Mouse (Mus musculus) thymus, postnatal 36 days (tissue): ENCODE measurements around the gene Tent5c.

Source experiments
- DNase-seq, 2 experiments: peaks; one replicate each; pipeline ENCODE4 v3.0.0; 2022; ENCODE audit warnings: mixed read lengths in 2 of 2

Tent5c gene

GRCm38 (mm10) chr3:100489133-100490009, at the start of gene Tent5c:
TSS of gene Tent5c (minus strand) at chr3:100489324.
- DNase-seq, result peak; percentile 94 to 95

GRCm38 (mm10) chr3:100536686-100537085, 47.6 kb upstream of the Tent5c start:
- DNase-seq, result no peak

- no peak for DNase-seq
Observed at GRCm38 (mm10) chr3:100535902-100536301, 46.8 kb upstream of the Tent5c start.

- no peak for DNase-seq
Observed at GRCm38 (mm10) chr3:100535298-100535697, 46.2 kb upstream of the Tent5c start.

- no peak for DNase-seq
Observed at GRCm38 (mm10) chr3:100534394-100534793, 45.3 kb upstream of the Tent5c start.

- peak in 1 of 2 experiments; percentile 20 for DNase-seq
Observed at GRCm38 (mm10) chr3:100533429-100533828, 44.3 kb upstream of the Tent5c start.

- no peak for DNase-seq
Observed at GRCm38 (mm10) chr3:100530919-100531318, 41.8 kb upstream of the Tent5c start.

- no peak for DNase-seq
Observed at GRCm38 (mm10) chr3:100530244-100530788, 41.2 kb upstream of the Tent5c start.

- DNase-seq, result no peak
Observed at GRCm38 (mm10) chr3:100522671-100523070, 33.5 kb upstream of the Tent5c start.

GRCm38 (mm10) chr3:100521626-100522025, 32.5 kb upstream of the Tent5c start:
- no peak for DNase-seq

- DNase-seq, result no peak
Observed at GRCm38 (mm10) chr3:100515754-100516141, 26.6 kb upstream of the Tent5c start.

- no peak for DNase-seq
Observed at GRCm38 (mm10) chr3:100515093-100515753, 26.1 kb upstream of the Tent5c start.

- no peak for DNase-seq
Observed at GRCm38 (mm10) chr3:100507174-100507573, 18.1 kb upstream of the Tent5c start.

GRCm38 (mm10) chr3:100506715-100507114, 17.6 kb upstream of the Tent5c start:
- no peak for DNase-seq

GRCm38 (mm10) chr3:100503882-100504281, 14.8 kb upstream of the Tent5c start:
- DNase-seq, result no peak

GRCm38 (mm10) chr3:100502516-100502915, 13.4 kb upstream of the Tent5c start:
- no peak for DNase-seq

- no peak for DNase-seq
Observed at GRCm38 (mm10) chr3:100501899-100502298, 12.8 kb upstream of the Tent5c start.

- DNase-seq, result no peak
Observed at GRCm38 (mm10) chr3:100496081-100496480, 7.0 kb upstream of the Tent5c start.

- no peak for DNase-seq
Observed at GRCm38 (mm10) chr3:100495456-100495855, 6.3 kb upstream of the Tent5c start.

- DNase-seq, result no peak
Observed at GRCm38 (mm10) chr3:100494912-100495311, 5.8 kb upstream of the Tent5c start.

GRCm38 (mm10) chr3:100490010-100490300, 831 bp upstream of the Tent5c start:
- no peak for DNase-seq

- DNase-seq, result peak; percentile 55 to 60
Observed at GRCm38 (mm10) chr3:100488251-100489132, 632 bp downstream of the Tent5c start.

- no peak for DNase-seq
Observed at GRCm38 (mm10) chr3:100487046-100487445, 2.1 kb downstream of the Tent5c start.
